ENCODE assay signal across 9 mouse cellular contexts in genomic region chr7:79273738-79274472, GRCm38 (mm10). TPM values are rescaled to one million over a fixed set of nuclear protein-coding genes. Genes with fewer than 3 reads are reported as not detected.
A peak's percentile ranks its signal among the peaks of the same experiment; 100 is the strongest.
DNase-seq lines count a peak whose midpoint lies in the region; ATAC-seq and TF ChIP-seq lines count a peak whose summit lies in the region.
"Had no signal": no experiment of that assay in that cellular context is flagged by ENCODE, and none has a peak within 500 bp of the region (broad histone marks: within the 10 kb centered on the region; RNA-seq: fewer than 3 reads in every experiment).

No protein-coding gene starts in this region.

- no peak for ATAC-seq in forebrain, embryonic 14.5 days
- no peak for ATAC-seq in intestine, embryonic 14.5 days (replicated peaks; ENCODE audit: low FRiP score, low TSS enrichment, low read depth)
- no peak for ATAC-seq in liver, embryonic 15.5 days (ENCODE audit: insufficient read depth)
- ATAC-seq in granulocyte monocyte progenitor cell, adult 5-6 weeks (replicated peaks; ENCODE audit: poor library complexity, severe bottlenecking) = no peak

- TF ChIP-seq CTCF in bone marrow, adult 2 months (IDR thresholded peaks at IDR 0.05; ENCODE audit: control insufficient read depth, insufficient read depth, low read length) = no peak

- H3K4me2 ChIP-seq in forebrain, embryonic 14.5 days (ENCODE audit: low read length) = peak overlapping the region; percentile 82
- H3K4me2 ChIP-seq in intestine, embryonic 14.5 days (ENCODE audit: low read length) = peak overlapping the region; percentile 91
- H3K4me2 ChIP-seq in liver, embryonic 15.5 days = peak overlapping the region; percentile 86

- no peaks in the 10 kb centered on the region for H3K9me3 ChIP-seq in forebrain, embryonic 14.5 days (replicated peaks; ENCODE audit: control insufficient read depth, low read length)
- no peaks in the 10 kb centered on the region for H3K9me3 ChIP-seq in intestine, embryonic 14.5 days (ENCODE audit: control insufficient read depth, low read length)
- no peaks in the 10 kb centered on the region for H3K9me3 ChIP-seq in liver, embryonic 15.5 days (replicated peaks)

- no peaks in the 10 kb centered on the region for H3K36me3 ChIP-seq in forebrain, embryonic 14.5 days (ENCODE audit: control insufficient read depth, insufficient read depth, low read length)
- no peaks in the 10 kb centered on the region for H3K36me3 ChIP-seq in intestine, embryonic 14.5 days (ENCODE audit: control insufficient read depth, insufficient read depth, low read length)
- H3K36me3 ChIP-seq in liver, embryonic 15.5 days (replicated peaks) = peaks cover 5% of the 10 kb centered on the region; the same call in 1 of the 2 replicates

- peak overlapping the region; percentile 70 for H3K27ac ChIP-seq in bone marrow, adult 2 months (ENCODE audit: control insufficient read depth, insufficient read depth, low read depth, low read length, poor library complexity)
- H3K27ac ChIP-seq in forebrain, embryonic 14.5 days (ENCODE audit: low read depth, low read length) = peak overlapping the region; percentile 74
- peak overlapping the region; percentile 82 for H3K27ac ChIP-seq in intestine, embryonic 14.5 days (ENCODE audit: low read depth)
- peak overlapping the region; percentile 87 for H3K27ac ChIP-seq in liver, embryonic 15.5 days (replicated peaks)

- no peak for TF ChIP-seq POLR2A in bone marrow, adult 2 months (IDR thresholded peaks at IDR 0.05; ENCODE audit: borderline replicate concordance, control insufficient read depth, low read depth, low read length)

- no peaks in the 10 kb centered on the region for H3K27me3 ChIP-seq in forebrain, embryonic 14.5 days (replicated peaks; ENCODE audit: control insufficient read depth, insufficient read depth, low read length)
- H3K27me3 ChIP-seq in intestine, embryonic 14.5 days (replicated peaks; ENCODE audit: control insufficient read depth, insufficient read depth, low read length) = no peaks in the 10 kb centered on the region
- H3K27me3 ChIP-seq in liver, embryonic 15.5 days = no peaks in the 10 kb centered on the region
- H3K27me3 ChIP-seq: Patski had no signal

- 2% methylated on average over 15 of the region's 15 CpGs for WGBS in bone marrow, adult 2 months
- WGBS in forebrain, embryonic 14.5 days = 9% methylated on average over 15 of the region's 15 CpGs
- 13% methylated on average over 15 of the region's 15 CpGs for WGBS in intestine, embryonic 14.5 days
- WGBS in liver, embryonic 15.5 days (ENCODE audit: insufficient replicate concordance) = 13% methylated on average over 15 of the region's 15 CpGs

- peaks cover 12% of the 10 kb centered on the region for H3K4me1 ChIP-seq in bone marrow, adult 2 months (ENCODE audit: control insufficient read depth, insufficient read depth, low read length)
- peaks cover 40% of the 10 kb centered on the region for H3K4me1 ChIP-seq in forebrain, embryonic 14.5 days (ENCODE audit: control insufficient read depth, insufficient read depth, low read length)
- peaks cover 38% of the 10 kb centered on the region for H3K4me1 ChIP-seq in intestine, embryonic 14.5 days (replicated peaks; ENCODE audit: control insufficient read depth, insufficient read depth, low read length)
- peaks cover 92% of the 10 kb centered on the region for H3K4me1 ChIP-seq in liver, embryonic 15.5 days (replicated peaks)

- peak overlapping the region; percentile 91 for H3K9ac ChIP-seq in forebrain, embryonic 14.5 days (ENCODE audit: low read length)
- H3K9ac ChIP-seq in intestine, embryonic 14.5 days (ENCODE audit: low read length) = peak overlapping the region; percentile 79
- peak overlapping the region; percentile 95 for H3K9ac ChIP-seq in liver, embryonic 15.5 days

- H3K4me3 ChIP-seq in bone marrow, adult 2 months (replicated peaks; ENCODE audit: control insufficient read depth, low read depth, low read length) = peak overlapping the region; percentile 96
- peak overlapping the region; percentile 76 for H3K4me3 ChIP-seq in forebrain, embryonic 14.5 days (ENCODE audit: low read depth, low read length)
- peak overlapping the region; percentile 95 for H3K4me3 ChIP-seq in intestine, embryonic 14.5 days (ENCODE audit: low read depth, low read length)
- peak overlapping the region; percentile 91 for H3K4me3 ChIP-seq in liver, embryonic 15.5 days (replicated peaks)

- peak; percentile 37 for DNase-seq in gastrocnemius, postnatal 10 days
- no peak for DNase-seq in gastrocnemius, adult 18-20 months (ENCODE audit: low spot score)
- peak; percentile 47 for DNase-seq in forebrain, embryonic 14.5 days (ENCODE audit: low spot score)
- no peak for DNase-seq in intestine, embryonic 14.5 days (ENCODE audit: low spot score)
- peak; percentile 20 to 27 for DNase-seq in spleen, postnatal 36 days (ENCODE audit: low spot score in 2 of 2)

RNA-seq across cellular contexts. Expression of gene Abhd2, which starts 0.9 kb away (rescaled TPM):
- total RNA-seq in gastrocnemius, postnatal 10 days (2021) = 10 to 100 TPM; 14.4 to 18.6 TPM
- 1 to 10 TPM; 3.8 to 4.7 TPM for total RNA-seq in gastrocnemius, adult 18-20 months (2021)
- 7.2 and 13.6 TPM in 2 replicates for polyA plus RNA-seq in bone marrow, adult 2 months (2011; ENCODE audit: insufficient read depth, insufficient read length, low replicate concordance, missing spikeins)
- polyA plus RNA-seq in forebrain, embryonic 14.5 days (2014; fragmentation: Nextera tagmentation; extraction: Ambion mirVana) = 22.3 and 23.5 TPM in 2 replicates
- polyA plus RNA-seq in intestine, embryonic 14.5 days (2014; fragmentation: Nextera tagmentation; extraction: Ambion mirVana) = 14.6 and 15.2 TPM in 2 replicates
- 11.4 TPM in 2 replicates for polyA plus RNA-seq in liver, embryonic 15.5 days (2015; fragmentation: Nextera tagmentation; extraction: Ambion mirVana)
- total RNA-seq in granulocyte monocyte progenitor cell, adult 5-6 weeks (2014; fragmentation: Nextera tagmentation) = 55.3 and 56.0 TPM in 2 replicates
- total RNA-seq in granulocyte monocyte progenitor cell, adult 5-6 weeks (2017) = 33.3 and 33.4 TPM in 2 replicates

Comparison
In these comparisons a context has a peak if more than half of its experiments do, and no peak if none do; other contexts are left out.
1. DNase-seq: peak in gastrocnemius, postnatal 10 days (single experiment), forebrain, embryonic 14.5 days (single experiment) and spleen, postnatal 36 days (2 of 2); none in gastrocnemius, adult 18-20 months (single experiment) and intestine, embryonic 14.5 days (single experiment).
2. Peak in every context shown above with its lines, with median percentiles within 50 percentile points of each other: H3K27ac ChIP-seq, H3K4me3 ChIP-seq, H3K4me2 ChIP-seq and H3K9ac ChIP-seq.